Mouse (Mus musculus): ENCODE results near the gene Dhrs11. TPM values are rescaled to one million over a fixed set of nuclear protein-coding genes. Genes with fewer than 3 reads are reported as not detected.

Dhrs11 gene
- polyA plus RNA-seq, 1 experiment from 2014 or later, result 37.1 TPM

GRCm38 (mm10) chr11:84790383-84790782 lies 38.4 kb downstream of the Dhrs11 start:
- no peak overlapping the region for H3K4me2 ChIP-seq (ENCODE audit: low read length)
- H3K4me1 ChIP-seq (replicated peaks; ENCODE audit: control insufficient read depth, insufficient read depth, low read length), result no peaks in the 10 kb centered on the region; the same call in 1 of the 2 replicates
- H3K4me3 ChIP-seq (ENCODE audit: low read depth, low read length), result no peak overlapping the region
- no peaks in the 10 kb centered on the region for H3K27me3 ChIP-seq (replicated peaks; ENCODE audit: control insufficient read depth, insufficient read depth, low read length)
- no peak for ATAC-seq (replicated peaks; ENCODE audit: low FRiP score, low TSS enrichment, low read depth)
- no peak overlapping the region for H3K27ac ChIP-seq (ENCODE audit: low read depth)
- no peaks in the 10 kb centered on the region for H3K36me3 ChIP-seq (ENCODE audit: control insufficient read depth, insufficient read depth, low read length)
- no peak overlapping the region for H3K9ac ChIP-seq (ENCODE audit: low read length)
- no peak for DNase-seq (ENCODE audit: low spot score)
- H3K9me3 ChIP-seq (ENCODE audit: control insufficient read depth, low read length), result no peaks in the 10 kb centered on the region
- 56% methylated on average over 6 of the region's 6 CpGs for WGBS

- Histone ChIP-seq H3K27me3 (replicated peaks; ENCODE audit: control insufficient read depth, insufficient read depth, low read length) (peaks cover 18% of the 10 kb centered on the region), H3K9me3 (ENCODE audit: control insufficient read depth, low read length) (no peaks in the 10 kb centered on the region), H3K27ac (ENCODE audit: low read depth) (no peak overlapping the region), H3K4me1 (replicated peaks; ENCODE audit: control insufficient read depth, insufficient read depth, low read length) (peaks cover 8% of the 10 kb centered on the region; the same call in 1 of the 2 replicates), H3K36me3 (ENCODE audit: control insufficient read depth, insufficient read depth, low read length) (no peaks in the 10 kb centered on the region), H3K4me2 (ENCODE audit: low read length) (no peak overlapping the region), H3K9ac (ENCODE audit: low read length) (no peak overlapping the region), H3K4me3 (ENCODE audit: low read depth, low read length) (no peak overlapping the region)
- 6% methylated on average over 19 of the region's 19 CpGs for WGBS
- DNase-seq (ENCODE audit: low spot score), result no peak
- ATAC-seq (replicated peaks; ENCODE audit: low FRiP score, low TSS enrichment, low read depth), result no peak
Measured at GRCm38 (mm10) chr11:84780143-84780870, 48.5 kb downstream of the Dhrs11 start.

GRCm38 (mm10) chr11:84775560-84775959 lies 53.2 kb downstream of the Dhrs11 start:
- no peak for ATAC-seq (replicated peaks; ENCODE audit: low FRiP score, low TSS enrichment, low read depth)

GRCm38 (mm10) chr11:84774870-84775514 lies 53.8 kb downstream of the Dhrs11 start:
- no peak overlapping the region for H3K27ac ChIP-seq (ENCODE audit: low read depth)
- H3K4me3 ChIP-seq (ENCODE audit: low read depth, low read length), result no peak overlapping the region
- DNase-seq (ENCODE audit: low spot score), result no peak
- H3K9me3 ChIP-seq (ENCODE audit: control insufficient read depth, low read length), result no peaks in the 10 kb centered on the region
- 50% methylated on average over 13 of the region's 13 CpGs for WGBS
- ATAC-seq (replicated peaks; ENCODE audit: low FRiP score, low TSS enrichment, low read depth), result no peak
- no peak overlapping the region for H3K9ac ChIP-seq (ENCODE audit: low read length)
- H3K4me2 ChIP-seq (ENCODE audit: low read length), result no peak overlapping the region
- peaks cover 11% of the 10 kb centered on the region; the same call in 1 of the 2 replicates for H3K4me1 ChIP-seq (replicated peaks; ENCODE audit: control insufficient read depth, insufficient read depth, low read length)
- peaks cover 6% of the 10 kb centered on the region for H3K27me3 ChIP-seq (replicated peaks; ENCODE audit: control insufficient read depth, insufficient read depth, low read length)
- H3K36me3 ChIP-seq (ENCODE audit: control insufficient read depth, insufficient read depth, low read length), result no peaks in the 10 kb centered on the region

More at GRCm38 (mm10) chr11:84775560-84775959, 53.2 kb downstream of the Dhrs11 start:
- peaks cover 11% of the 10 kb centered on the region for H3K27me3 ChIP-seq (replicated peaks; ENCODE audit: control insufficient read depth, insufficient read depth, low read length)
- no peak for DNase-seq (ENCODE audit: low spot score)
- H3K27ac ChIP-seq (ENCODE audit: low read depth), result no peak overlapping the region
- WGBS, result 1% methylated on average over 4 of the region's 4 CpGs
- no peak overlapping the region for H3K4me2 ChIP-seq (ENCODE audit: low read length)
- peaks cover 11% of the 10 kb centered on the region; the same call in 1 of the 2 replicates for H3K4me1 ChIP-seq (replicated peaks; ENCODE audit: control insufficient read depth, insufficient read depth, low read length)
- no peak overlapping the region for H3K4me3 ChIP-seq (ENCODE audit: low read depth, low read length)
- no peaks in the 10 kb centered on the region for H3K36me3 ChIP-seq (ENCODE audit: control insufficient read depth, insufficient read depth, low read length)
- H3K9me3 ChIP-seq (ENCODE audit: control insufficient read depth, low read length), result no peaks in the 10 kb centered on the region
- H3K9ac ChIP-seq (ENCODE audit: low read length), result no peak overlapping the region

Other genes starting within 250 kb of the Dhrs11 start
- gene Mrm1, start 9.5 kb downstream of the Dhrs11 start, polyA plus RNA-seq (2014; fragmentation: Nextera tagmentation; extraction: Ambion mirVana), result 15.9 and 16.9 TPM in 2 replicates
- 66.1 and 68.0 TPM in 2 replicates for gene Ggnbp2, start 41.8 kb upstream of the Dhrs11 start, polyA plus RNA-seq (2014; fragmentation: Nextera tagmentation; extraction: Ambion mirVana)
- gene Myo19, start 51.2 kb upstream of the Dhrs11 start, polyA plus RNA-seq (2014; fragmentation: Nextera tagmentation; extraction: Ambion mirVana), result 10.0 and 10.6 TPM in 2 replicates
- 3.6 and 4.0 TPM in 2 replicates for gene Pigw, start 51.3 kb upstream of the Dhrs11 start, polyA plus RNA-seq (2014; fragmentation: Nextera tagmentation; extraction: Ambion mirVana)
- gene Znhit3, start 87.4 kb upstream of the Dhrs11 start, polyA plus RNA-seq (2014; fragmentation: Nextera tagmentation; extraction: Ambion mirVana), result 65.9 and 67.6 TPM in 2 replicates
- 0.24 and 0.99 TPM in 2 replicates for gene Car4, start 128.8 kb upstream of the Dhrs11 start, polyA plus RNA-seq (2014; fragmentation: Nextera tagmentation; extraction: Ambion mirVana)